Mouse (Mus musculus): Measurements from ENCODE around the gene Ccdc163.

The Ccdc163 gene

GRCm38 (mm10) chr4:116707666-116708065 is 643 bp upstream of the Ccdc163 start:
- no peak for DNase-seq

- no peak for DNase-seq
Measured at GRCm38 (mm10) chr4:116708791-116709390, 582 bp downstream of the Ccdc163 start.

- no peak for DNase-seq
Measured at GRCm38 (mm10) chr4:116710154-116710553, 1.8 kb downstream of the Ccdc163 start.

GRCm38 (mm10) chr4:116712536-116712935 is 4.2 kb downstream of the Ccdc163 start:
- no peak for DNase-seq

- DNase-seq = peak; percentile 81
Measured at GRCm38 (mm10) chr4:116719396-116719795, 11.1 kb downstream of the Ccdc163 start.

- peak; percentile 95 for DNase-seq
Measured at GRCm38 (mm10) chr4:116720343-116721097, 12.2 kb downstream of the Ccdc163 start, which contains the start of gene Tesk2. Gene Tesk2, plus strand, starts transcription at chr4:116720948.

GRCm38 (mm10) chr4:116721098-116721628 is 12.9 kb downstream of the Ccdc163 start:
- no peak for DNase-seq

- no peak for DNase-seq
Measured at GRCm38 (mm10) chr4:116722230-116722629, 13.9 kb downstream of the Ccdc163 start.

GRCm38 (mm10) chr4:116725444-116725843 is 17.1 kb downstream of the Ccdc163 start:
- DNase-seq = no peak

GRCm38 (mm10) chr4:116727401-116727800 is 19.1 kb downstream of the Ccdc163 start:
- no peak for DNase-seq

- DNase-seq = no peak
Measured at GRCm38 (mm10) chr4:116729532-116729931, 21.2 kb downstream of the Ccdc163 start.

- DNase-seq = no peak
Measured at GRCm38 (mm10) chr4:116731077-116731476, 22.8 kb downstream of the Ccdc163 start.

- DNase-seq = peak; percentile 14
Measured at GRCm38 (mm10) chr4:116732355-116732754, 24.0 kb downstream of the Ccdc163 start.

GRCm38 (mm10) chr4:116734996-116735395 is 26.7 kb downstream of the Ccdc163 start:
- DNase-seq = no peak

GRCm38 (mm10) chr4:116738972-116739751 is 30.9 kb downstream of the Ccdc163 start:
- DNase-seq = no peak

GRCm38 (mm10) chr4:116749750-116750149 is 41.4 kb downstream of the Ccdc163 start:
- no peak for DNase-seq

GRCm38 (mm10) chr4:116761914-116762313 is 53.6 kb downstream of the Ccdc163 start:
- DNase-seq = no peak

- no peak for DNase-seq
Measured at GRCm38 (mm10) chr4:116764001-116764400, 55.7 kb downstream of the Ccdc163 start.

GRCm38 (mm10) chr4:116768510-116768909 is 60.2 kb downstream of the Ccdc163 start:
- no peak for DNase-seq

- DNase-seq = no peak
Measured at GRCm38 (mm10) chr4:116769060-116769459, 60.8 kb downstream of the Ccdc163 start.

GRCm38 (mm10) chr4:116776391-116776790 is 68.1 kb downstream of the Ccdc163 start:
- DNase-seq = no peak

- DNase-seq = no peak
Measured at GRCm38 (mm10) chr4:116777079-116777478, 68.8 kb downstream of the Ccdc163 start.

- no peak for DNase-seq
Measured at GRCm38 (mm10) chr4:116780541-116780940, 72.2 kb downstream of the Ccdc163 start.
